Mouse (Mus musculus): ENCODE measurements around the gene Tsen2. TPM values are rescaled to one million over a fixed set of nuclear protein-coding genes. Genes with fewer than 3 reads are reported as not detected.

The Tsen2 gene
- polyA plus RNA-seq, 1 experiment from 2014 or later: 30.9 TPM

DNA sequence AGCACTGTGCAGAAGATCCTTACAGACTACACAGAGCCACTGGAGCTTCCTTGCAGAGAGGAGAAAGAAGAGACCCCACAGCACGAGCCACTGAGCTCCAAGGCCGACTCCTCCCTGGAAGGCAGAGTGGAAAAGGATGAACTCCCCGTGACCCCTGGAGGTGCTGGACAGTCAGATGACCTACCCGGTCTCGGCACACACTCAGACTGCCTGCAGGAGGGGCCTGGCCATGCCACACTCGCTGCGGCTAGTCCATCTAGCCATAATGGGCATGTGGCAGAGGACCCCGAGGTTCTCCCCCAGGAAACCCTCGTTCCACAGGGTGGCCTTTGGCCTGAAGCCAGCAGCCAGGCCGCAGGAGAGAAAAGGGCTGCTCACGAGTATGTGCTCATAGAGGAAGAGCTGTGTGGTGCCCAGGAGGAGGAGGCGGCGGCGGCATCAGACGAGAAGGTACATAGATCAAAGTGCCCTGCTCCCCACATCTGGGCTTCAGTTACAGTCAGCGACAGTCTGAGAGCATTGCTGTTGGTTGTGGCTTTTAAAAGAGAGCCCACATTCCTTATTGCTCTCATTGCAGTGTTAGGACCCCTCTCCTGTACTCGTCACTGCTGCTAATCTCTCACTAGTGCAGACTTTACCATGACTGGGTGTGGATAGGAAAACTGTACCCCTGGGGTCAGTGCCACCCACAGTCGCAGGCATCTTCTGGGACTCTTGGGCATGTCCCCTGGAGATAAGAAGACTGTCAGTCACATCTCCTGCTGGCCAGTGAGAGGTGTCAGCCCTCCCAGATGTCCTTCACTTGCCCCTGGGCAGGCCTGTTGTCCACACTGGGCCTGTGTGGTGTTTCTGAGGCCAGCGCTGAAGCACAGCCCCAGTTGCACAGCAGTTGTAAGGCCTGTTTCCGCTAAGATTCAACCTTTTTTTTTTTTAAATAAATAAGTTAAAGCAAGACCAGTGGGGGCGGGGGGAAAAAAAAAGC, 15.5 kb downstream of the Tsen2 start:
- ATAC-seq (ENCODE audit: insufficient read depth) (peak; percentile 52; the same call in 1 of the 2 replicates), DNase-seq (peak; percentile 66)
- Histone ChIP-seq H3K4me3 (ENCODE audit: low read depth, low read length) (no peak overlapping the region), H3K27ac (ENCODE audit: low read depth) (no peak overlapping the region), H3K4me2 (no peak overlapping the region), H3K27me3 (ENCODE audit: insufficient read depth, low read length) (no peaks in the 10 kb centered on the region), H3K9me3 (ENCODE audit: low read depth, low read length) (no peaks in the 10 kb centered on the region), H3K9ac (no peak overlapping the region), H3K4me1 (ENCODE audit: insufficient read depth) (0 out of 2 replicates have a peak, but pooled peaks cover 4% of the 10 kb centered on the region), H3K36me3 (ENCODE audit: insufficient read depth) (peaks cover 36% of the 10 kb centered on the region)
- 34% methylated on average over 21 of the region's 21 CpGs for WGBS
- TF ChIP-seq CTCF (IDR thresholded peaks at IDR 0.05; ENCODE audit: low read depth): no peak

DNA sequence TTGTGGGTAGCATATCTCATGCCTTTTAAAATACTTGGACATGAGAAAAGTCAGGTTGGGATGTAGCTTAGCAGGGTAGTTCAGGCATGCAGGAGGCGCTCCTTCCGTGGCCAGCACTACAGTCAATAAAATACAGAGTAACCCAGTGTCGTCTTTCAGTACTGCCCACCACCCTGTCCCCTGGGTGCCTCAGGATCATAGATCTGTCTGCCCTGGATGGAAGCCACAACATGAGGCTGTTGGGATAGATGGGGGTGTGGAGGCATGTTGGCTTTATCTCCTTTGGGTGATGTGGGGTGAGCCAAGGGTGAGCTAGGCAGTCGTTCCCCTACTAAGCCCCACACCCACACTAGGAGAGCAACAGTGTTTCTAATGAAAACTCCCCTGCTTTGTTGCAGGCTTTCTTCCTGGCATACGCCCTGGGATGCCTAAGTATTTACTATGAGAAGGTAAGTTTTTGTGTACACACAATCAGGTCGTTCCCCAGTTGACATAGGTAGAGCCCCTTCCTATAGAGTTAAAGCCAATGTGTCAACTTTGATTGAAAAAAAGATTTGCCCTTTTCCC, 21.1 kb downstream of the Tsen2 start:
- Histone ChIP-seq H3K4me2 (no peak overlapping the region), H3K9ac (no peak overlapping the region), H3K4me1 (ENCODE audit: insufficient read depth) (no peaks in the 10 kb centered on the region), H3K4me3 (ENCODE audit: low read depth, low read length) (no peak overlapping the region), H3K36me3 (ENCODE audit: insufficient read depth) (peaks cover 55% of the 10 kb centered on the region; the same call in 1 of the 2 replicates), H3K27ac (ENCODE audit: low read depth) (no peak overlapping the region), H3K9me3 (ENCODE audit: low read depth, low read length) (no peaks in the 10 kb centered on the region), H3K27me3 (ENCODE audit: insufficient read depth, low read length) (no peaks in the 10 kb centered on the region)
- WGBS: 81% methylated on average over 6 of the region's 6 CpGs
- ATAC-seq (ENCODE audit: insufficient read depth) (no peak), DNase-seq (no peak)
- no peak for TF ChIP-seq CTCF (IDR thresholded peaks at IDR 0.05; ENCODE audit: low read depth)

DNA sequence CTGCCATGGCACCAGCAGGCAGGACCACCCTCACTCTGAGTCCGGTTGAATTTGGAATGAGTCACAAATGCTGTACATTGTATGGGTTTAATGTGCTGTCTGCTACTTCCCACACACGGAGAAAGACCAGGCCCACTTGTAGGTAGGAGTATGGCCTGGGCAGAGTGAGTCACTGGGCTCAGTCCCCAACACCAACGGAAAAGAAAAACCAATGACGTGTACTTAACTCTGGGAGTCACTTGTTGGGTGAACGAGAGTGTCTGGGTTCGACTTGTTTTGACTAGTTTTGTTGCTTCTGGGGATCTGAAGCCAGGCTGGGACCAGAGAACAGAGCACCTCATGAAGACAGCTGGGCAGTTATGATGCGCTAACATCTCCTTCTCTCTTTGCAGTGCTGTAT, 29.7 kb downstream of the Tsen2 start:
- no peak overlapping the region for H3K9ac ChIP-seq
- no peak for DNase-seq
- no peak for TF ChIP-seq CTCF (IDR thresholded peaks at IDR 0.05; ENCODE audit: low read depth)
- no peak for ATAC-seq (ENCODE audit: insufficient read depth)
- peaks cover 72% of the 10 kb centered on the region for H3K36me3 ChIP-seq (ENCODE audit: insufficient read depth)
- H3K27ac ChIP-seq (ENCODE audit: low read depth): no peak overlapping the region
- H3K27me3 ChIP-seq (ENCODE audit: insufficient read depth, low read length): no peaks in the 10 kb centered on the region
- 91% methylated on average over 7 of the region's 7 CpGs for WGBS
- H3K4me1 ChIP-seq (ENCODE audit: insufficient read depth): no peaks in the 10 kb centered on the region
- no peaks in the 10 kb centered on the region for H3K9me3 ChIP-seq (ENCODE audit: low read depth, low read length)
- H3K4me3 ChIP-seq (ENCODE audit: low read depth, low read length): no peak overlapping the region
- no peak overlapping the region for H3K4me2 ChIP-seq

DNA sequence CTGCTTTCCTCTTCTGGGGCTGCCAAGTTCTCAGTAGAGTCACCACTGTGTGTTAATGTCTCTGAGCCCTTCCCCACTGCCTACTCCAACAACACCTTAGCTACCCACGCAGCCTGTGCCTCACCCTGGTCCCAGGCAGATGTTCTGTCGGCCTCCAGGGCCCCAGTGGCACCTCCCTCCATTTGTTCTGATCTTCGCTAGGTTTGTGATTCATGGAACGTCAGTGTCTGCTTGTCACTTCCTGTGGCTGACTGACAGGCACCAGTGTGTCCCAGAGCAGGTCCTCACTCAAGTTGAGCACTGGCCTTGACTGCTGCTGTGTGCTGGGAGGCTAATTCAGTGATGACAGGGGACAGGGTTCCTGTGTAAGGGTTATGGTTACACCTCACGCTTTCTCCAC, 32.9 kb downstream of the Tsen2 start:
- Histone ChIP-seq H3K9ac (no peak overlapping the region), H3K36me3 (ENCODE audit: insufficient read depth) (peaks cover 57% of the 10 kb centered on the region), H3K4me1 (ENCODE audit: insufficient read depth) (no peaks in the 10 kb centered on the region), H3K9me3 (ENCODE audit: low read depth, low read length) (no peaks in the 10 kb centered on the region), H3K4me3 (ENCODE audit: low read depth, low read length) (no peak overlapping the region), H3K27me3 (ENCODE audit: insufficient read depth, low read length) (no peaks in the 10 kb centered on the region), H3K4me2 (no peak overlapping the region), H3K27ac (ENCODE audit: low read depth) (no peak overlapping the region)
- ATAC-seq (ENCODE audit: insufficient read depth) (no peak), DNase-seq (no peak)
- TF ChIP-seq CTCF (IDR thresholded peaks at IDR 0.05; ENCODE audit: low read depth): no peak
- WGBS: 82% methylated on average over 5 of the region's 5 CpGs

DNA sequence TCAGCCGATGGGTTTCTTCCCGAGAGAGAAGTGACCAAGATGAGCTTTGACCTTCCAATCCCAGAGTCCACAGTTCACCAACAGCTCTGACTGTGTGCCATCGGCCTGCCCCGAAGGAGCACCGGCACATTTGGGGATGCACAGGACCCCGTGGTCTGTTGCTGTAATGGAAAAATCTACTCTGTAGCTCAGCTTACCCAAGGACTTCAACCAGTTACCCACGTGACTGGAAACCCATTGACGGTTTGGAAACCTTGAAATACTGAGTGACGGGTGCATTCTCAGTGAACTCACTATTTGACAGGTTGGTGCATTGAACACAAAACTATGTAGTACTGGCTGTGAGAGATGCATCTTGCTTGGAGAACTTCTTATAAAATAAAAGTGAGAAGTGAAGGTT, 33.5 kb downstream of the Tsen2 start:
- TF ChIP-seq CTCF (IDR thresholded peaks at IDR 0.05; ENCODE audit: low read depth): no peak
- no peaks in the 10 kb centered on the region for H3K4me1 ChIP-seq (ENCODE audit: insufficient read depth)
- 95% methylated on average over 9 of the region's 9 CpGs for WGBS
- no peak overlapping the region for H3K4me3 ChIP-seq (ENCODE audit: low read depth, low read length)
- no peak overlapping the region for H3K9ac ChIP-seq
- ATAC-seq (ENCODE audit: insufficient read depth): no peak
- peaks cover 57% of the 10 kb centered on the region for H3K36me3 ChIP-seq (ENCODE audit: insufficient read depth)
- no peak overlapping the region for H3K4me2 ChIP-seq
- no peaks in the 10 kb centered on the region for H3K27me3 ChIP-seq (ENCODE audit: insufficient read depth, low read length)
- no peak for DNase-seq
- H3K27ac ChIP-seq (ENCODE audit: low read depth): no peak overlapping the region
- H3K9me3 ChIP-seq (ENCODE audit: low read depth, low read length): no peaks in the 10 kb centered on the region

DNA sequence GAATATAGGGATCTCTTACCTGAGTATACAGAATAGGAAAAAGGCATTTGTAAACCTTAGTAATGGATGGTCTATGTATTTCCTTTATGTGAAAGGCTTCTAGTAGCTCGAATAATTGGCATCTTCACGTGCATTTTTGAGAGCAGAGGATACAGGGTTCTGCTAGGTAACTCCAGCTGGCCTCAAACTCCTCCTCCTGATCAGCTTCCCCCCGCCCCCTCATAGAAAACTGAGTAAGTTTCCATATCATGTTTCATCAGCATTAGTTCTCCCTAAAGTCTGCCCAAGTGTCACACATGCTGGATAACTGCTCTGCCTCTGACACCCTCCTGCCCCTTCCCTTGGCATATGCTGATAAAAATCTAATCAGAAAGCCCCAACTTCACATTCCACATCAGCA, 36.3 kb downstream of the Tsen2 start:
- ATAC-seq (ENCODE audit: insufficient read depth): no peak
- peaks cover 38% of the 10 kb centered on the region for H3K36me3 ChIP-seq (ENCODE audit: insufficient read depth)
- TF ChIP-seq CTCF (IDR thresholded peaks at IDR 0.05; ENCODE audit: low read depth): no peak

More for the DNA sequence above, 36.3 kb downstream of the Tsen2 start:
- no peak overlapping the region for H3K4me2 ChIP-seq
- H3K27ac ChIP-seq (ENCODE audit: low read depth): no peak overlapping the region
- H3K4me1 ChIP-seq (ENCODE audit: insufficient read depth): no peaks in the 10 kb centered on the region
- no peaks in the 10 kb centered on the region for H3K27me3 ChIP-seq (ENCODE audit: insufficient read depth, low read length)
- H3K9me3 ChIP-seq (ENCODE audit: low read depth, low read length): no peaks in the 10 kb centered on the region
- DNase-seq: no peak
- H3K9ac ChIP-seq: no peak overlapping the region
- WGBS: 76% methylated on average over 3 of the region's 3 CpGs
- H3K4me3 ChIP-seq (ENCODE audit: low read depth, low read length): no peak overlapping the region

Measured in lung, embryonic 14.5 days (tissue).